Mouse (Mus musculus) urinary bladder, postnatal 14 days (tissue): Measurements from ENCODE around the gene Rnpepl1.

ENCODE experiments used
- DNase-seq: peaks from one replicate; pipeline ENCODE4 v3.0.0; 2021; ENCODE audit warnings: low spot score

Gene Rnpepl1

DNA sequence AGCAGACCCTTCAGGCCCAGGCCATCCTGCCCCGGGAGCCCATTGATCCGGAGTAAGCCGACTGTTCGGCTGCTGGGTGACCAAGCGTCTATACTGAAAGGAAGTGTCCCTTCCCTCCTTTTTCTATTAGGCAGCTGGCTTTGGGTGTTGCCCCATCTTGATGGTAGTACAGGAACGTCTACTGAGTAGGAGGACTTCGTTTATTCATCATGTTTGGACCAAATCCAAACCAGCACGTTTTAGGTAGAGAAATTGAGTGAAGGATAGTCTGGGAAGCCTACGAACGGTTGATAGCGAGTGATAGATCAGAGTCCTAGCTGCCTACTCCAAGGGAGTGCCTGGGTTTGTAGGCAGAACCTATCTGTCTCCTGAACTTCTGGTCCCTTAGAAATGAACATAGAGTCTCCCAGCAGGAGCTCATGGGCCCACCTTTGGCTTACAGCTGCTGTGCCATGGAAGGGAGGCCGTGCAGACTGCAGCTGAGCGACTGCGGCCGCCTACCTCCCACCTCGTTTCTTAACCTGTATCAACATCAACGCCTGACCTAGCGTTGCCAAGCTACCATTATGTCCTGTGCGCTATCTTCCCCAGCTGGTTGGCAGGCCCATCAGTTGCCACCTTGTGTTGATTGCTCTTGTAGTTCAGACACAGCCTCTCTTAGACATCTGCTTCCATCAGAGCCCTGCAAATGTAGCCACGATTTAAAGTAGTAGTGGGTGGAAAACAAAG, 2.8 kb upstream of the Rnpepl1 start:
- no peak for DNase-seq

DNA sequence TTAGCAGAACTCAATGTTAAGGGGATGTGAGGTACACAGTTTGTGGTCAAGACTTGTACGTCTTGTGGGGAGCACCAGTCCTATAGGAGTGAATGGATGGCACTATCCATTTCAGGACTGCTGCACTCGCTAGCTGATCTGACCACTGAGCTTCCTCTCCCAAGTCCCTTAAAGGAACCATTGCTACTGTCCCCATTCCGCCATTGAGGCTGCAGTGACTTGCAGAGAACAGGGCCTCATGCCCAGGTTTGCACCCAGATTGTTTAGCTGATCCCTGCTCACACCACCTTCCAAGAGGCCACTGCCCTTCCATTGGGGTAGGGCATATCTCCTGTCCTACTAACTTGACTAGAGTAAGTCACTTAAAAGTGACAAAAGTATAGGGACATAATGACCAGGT, 1.9 kb upstream of the Rnpepl1 start:
- no peak for DNase-seq

DNA sequence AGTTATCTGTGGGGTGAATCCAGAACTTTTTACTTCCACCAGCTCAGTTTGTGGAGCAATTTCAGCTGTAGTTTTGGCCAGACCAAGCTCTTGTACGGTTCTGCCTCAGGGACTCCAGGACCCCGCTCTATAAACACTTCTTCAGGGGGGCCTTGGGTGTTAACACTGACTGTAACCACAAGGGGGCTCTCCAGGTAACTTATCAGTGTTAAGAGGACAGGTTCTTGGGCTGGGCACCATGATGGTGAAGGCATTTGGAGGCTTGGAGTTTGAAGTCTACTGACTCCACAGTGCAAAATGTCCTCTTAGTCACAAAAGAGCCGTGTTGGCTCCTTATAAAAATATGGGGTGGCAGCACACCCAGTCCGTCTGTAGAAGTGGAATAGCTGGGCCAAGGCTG, 1.5 kb upstream of the Rnpepl1 start:
- DNase-seq: no peak

DNA sequence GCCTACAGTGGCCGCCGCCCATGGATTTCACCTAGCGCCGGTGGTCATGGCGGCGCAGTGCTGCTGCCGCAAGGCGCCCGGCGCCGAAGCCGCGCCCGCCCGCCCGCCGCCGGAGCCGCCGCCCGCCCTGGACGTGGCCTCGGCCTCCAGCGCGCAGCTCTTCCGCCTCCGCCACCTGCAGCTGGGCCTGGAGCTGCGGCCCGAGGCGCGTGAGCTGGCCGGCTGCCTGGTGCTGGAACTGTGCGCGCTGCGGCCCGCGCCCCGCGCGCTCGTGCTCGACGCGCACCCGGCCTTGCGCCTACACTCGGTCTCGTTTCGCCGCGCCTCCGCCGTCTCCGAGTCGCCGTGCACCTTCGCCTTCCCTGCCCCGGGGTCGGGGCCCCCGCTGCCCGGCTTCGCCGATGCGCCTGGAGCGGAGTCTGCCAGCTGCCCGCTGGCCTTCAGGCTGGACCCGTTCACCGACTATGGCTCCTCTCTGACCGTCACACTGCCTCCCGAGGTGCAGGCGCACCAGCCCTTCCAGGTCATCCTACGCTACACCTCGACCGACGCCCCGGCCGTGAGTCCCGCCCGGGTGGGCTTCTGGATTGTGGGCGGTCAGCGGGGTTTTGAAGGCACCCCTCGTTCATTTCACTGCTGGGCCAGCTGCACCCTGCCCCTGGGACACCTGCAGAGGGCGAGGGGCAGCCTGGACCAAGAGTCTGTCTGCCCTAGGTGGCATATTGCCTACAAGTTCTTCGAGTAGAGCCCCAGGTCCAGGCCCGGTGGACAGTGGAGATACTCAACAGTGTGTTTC, 540 bp downstream of the Rnpepl1 start:
- peak; percentile 46 for DNase-seq

DNA sequence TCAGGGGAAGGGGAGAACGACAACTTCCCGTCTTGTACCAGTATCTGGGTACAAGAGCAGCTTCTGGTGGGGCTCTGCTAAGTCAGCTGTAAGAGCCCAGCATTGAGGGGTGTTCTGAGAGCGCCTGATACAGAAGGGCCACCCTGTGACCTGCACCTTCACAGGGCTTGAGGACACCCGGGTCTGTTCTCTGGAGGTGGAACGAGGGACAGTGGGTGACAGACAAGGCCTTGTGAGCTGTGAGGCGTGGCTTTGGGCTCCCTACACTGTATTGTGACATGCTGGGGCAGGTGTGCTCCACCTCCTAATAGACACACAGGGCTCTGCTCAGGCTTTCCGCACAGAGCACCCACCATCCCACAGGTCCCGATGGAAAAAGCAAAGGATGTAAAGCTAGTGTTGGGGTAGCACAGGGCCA, 1.1 kb downstream of the Rnpepl1 start:
- DNase-seq: peak; percentile 44

DNA sequence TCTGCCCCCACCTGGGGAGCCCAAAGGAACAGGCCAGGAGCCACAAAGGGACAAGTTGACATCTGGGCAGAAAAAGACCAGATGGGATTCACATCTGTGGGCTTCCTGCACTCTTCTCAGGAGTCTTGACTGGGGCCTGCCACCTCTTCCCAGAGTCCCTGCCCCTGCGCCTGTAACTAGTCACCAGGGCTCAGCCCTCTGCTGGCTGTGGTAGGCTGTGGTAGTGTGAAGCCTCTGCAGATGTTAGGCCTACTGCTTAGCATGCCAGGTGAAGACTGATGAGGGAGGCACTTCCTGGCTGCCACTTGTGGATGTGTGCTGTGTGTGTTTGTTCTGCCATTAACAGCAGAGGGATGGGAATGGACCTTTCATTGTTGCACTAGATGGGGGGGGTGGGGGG, 1.7 kb downstream of the Rnpepl1 start:
- DNase-seq: no peak

DNA sequence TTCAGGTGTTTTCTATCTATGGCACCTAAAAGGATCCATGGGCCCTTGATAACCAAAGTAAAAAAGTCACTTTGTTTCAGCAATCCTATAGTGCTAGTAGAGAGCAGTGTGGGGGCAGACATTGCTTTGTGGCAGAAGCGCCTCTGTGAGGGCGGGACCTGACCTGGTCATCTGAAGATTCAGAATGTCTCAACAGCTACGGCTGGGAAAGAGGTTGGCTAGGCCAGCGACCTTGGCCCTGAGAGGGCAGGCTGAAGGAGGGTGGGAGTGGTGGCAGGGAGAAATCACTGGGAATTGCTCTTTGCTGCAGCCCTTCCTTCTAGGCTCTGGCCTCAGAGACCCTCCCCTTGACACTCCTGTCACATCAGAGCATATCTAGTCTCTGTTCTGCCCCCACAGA, 3.7 kb downstream of the Rnpepl1 start:
- no peak for DNase-seq

DNA sequence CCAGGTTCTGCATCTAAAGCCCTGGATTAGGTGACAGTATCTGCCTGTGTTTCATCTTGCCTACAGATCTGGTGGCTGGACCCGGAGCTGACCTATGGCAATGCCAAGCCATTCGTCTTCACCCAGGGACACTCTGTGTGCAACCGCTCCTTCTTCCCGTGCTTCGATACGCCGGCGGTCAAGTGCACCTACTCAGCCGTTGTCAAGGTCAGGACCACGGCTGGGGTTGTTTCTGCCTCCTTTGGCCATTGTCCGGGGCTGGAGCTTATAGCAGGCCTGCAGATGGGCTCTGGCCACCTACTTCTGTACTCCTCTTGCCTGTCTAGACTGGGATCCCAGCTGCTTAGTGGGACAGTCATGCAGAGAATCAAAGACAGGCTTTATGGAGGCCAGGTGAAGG, 4.4 kb downstream of the Rnpepl1 start:
- DNase-seq: no peak

DNA sequence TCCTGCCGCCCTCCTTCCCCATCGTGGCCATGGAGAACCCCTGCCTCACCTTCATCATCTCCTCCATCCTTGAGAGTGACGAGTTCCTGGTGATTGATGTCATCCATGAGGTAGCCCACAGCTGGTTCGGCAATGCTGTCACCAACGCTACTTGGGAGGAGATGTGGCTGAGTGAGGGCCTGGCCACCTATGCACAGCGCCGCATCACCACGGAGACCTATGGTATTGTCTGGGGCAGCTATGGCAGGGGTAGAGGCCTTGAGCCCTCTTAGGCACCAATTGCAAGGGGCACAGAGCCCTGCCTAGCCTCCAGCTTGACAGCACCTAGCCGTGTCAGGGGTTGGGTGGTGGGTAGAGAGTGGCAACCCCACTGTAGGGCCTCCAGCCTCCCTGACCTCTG, 6.1 kb downstream of the Rnpepl1 start:
- no peak for DNase-seq

DNA sequence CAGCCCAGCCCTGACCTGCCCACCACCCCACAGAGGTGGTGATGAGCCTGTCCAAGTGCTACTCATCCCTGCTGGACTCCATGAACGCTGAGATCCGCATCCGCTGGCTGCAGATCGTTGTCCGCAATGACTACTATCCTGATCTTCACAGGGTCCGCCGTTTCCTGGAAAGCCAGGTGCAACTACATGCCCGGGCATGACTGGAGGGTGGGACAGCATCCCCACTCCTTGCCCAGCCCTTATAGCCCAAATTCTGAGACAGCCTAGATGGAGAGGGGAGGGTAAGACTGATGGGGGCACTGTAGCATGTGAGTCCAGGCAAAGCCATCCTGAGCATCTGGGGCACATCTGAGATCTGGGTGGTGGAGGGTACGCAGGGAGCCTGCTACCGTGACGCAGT, 8.6 kb downstream of the Rnpepl1 start:
- DNase-seq: no peak

DNA sequence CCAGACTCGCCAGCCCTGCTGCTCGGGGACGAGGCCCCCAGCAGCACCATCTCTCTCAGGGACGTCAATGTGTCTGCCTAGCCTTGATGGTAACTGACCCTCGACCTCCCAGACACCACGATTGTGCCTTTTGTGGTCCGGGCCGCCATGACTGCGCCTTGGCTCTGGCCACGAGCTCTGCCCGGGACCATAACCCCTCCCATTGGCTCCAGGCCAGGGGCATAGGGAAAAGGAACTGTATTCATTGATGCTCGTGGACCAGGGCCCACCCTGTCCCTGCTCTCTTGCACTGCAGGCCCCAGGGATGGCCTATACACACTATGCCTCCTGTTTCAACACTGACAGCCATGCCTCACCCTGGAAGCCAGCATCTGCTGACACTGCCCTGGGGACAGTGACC, 9.2 kb downstream of the Rnpepl1 start:
- DNase-seq: no peak

DNA sequence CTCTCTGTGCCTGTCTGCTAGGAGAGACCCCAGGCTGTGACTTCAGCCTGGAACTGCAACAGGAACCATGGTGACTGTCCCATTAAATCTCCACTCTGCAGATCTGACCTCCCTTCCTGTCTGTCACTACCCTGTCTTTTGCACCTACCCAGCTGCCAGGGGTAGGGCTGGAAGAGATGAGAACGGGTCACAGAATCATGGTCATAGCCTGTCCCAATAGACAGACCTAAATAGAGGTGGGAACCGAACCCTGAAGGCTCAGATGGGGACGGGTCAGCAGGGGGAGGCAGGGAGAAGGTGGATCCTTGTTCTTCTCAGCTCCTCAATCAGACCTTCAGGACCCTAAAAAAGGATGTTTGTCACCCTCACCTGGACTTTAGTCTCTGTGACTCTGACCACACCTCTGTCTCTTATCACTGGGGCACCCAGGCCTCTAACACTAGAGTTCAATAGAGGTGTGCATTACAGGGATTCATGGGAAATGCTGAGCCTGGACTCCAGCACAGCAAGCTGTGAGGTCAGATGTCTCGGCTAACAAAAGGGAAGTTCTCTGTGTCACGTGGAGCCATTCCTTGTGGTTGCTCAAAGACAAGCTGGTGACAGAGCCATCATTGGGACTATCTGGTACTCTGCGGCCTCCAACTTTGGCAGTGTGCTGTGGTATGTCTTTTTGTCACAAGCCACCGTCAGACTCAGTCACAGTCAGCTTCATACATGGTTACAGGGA, 10.1 kb downstream of the Rnpepl1 start:
- no peak for DNase-seq

DNA sequence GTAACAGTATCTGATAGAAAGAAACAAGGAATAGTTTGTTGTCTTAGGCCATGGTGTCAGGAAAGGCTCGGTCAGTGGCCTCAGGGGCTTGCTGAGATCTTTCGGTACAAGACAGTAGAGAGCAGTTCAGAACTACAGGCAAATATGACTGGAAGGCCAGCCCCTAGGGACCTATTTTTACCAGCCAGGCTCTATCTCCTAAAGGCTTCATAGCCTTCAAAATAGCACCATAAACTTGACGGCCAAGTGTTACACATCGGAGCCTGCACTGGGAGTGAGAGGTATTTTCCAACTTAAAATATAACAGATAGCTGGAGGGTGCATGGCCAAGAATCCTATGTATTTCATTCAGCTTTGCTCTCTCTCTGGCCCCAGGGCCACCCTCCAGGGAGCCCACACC, 10.9 kb downstream of the Rnpepl1 start:
- no peak for DNase-seq

DNA sequence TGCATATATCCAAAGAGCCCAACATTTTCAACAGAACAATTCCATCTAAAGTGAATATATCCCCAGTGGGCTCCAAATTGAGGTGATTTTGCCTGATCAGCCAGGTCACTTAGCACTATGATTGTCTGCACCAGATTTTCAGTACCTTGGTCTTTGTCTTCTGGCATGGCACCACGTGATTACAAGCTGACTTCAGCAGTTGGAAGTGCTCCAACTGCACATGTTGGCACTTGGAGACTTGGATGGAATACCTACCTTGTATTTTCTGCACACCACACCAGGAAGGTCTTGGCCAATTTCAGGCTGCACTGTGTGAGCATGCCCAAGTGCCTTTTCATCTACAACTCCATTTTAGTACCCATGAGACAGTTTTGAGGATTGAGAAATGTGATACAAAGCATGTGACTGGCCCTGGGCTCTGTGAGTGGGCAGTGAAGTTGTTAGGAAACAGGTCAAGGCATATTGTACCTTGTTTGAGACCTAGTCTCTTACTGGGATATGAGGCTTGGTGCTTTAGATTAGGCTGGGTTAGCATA, 19.7 kb downstream of the Rnpepl1 start:
- DNase-seq: no peak

DNA sequence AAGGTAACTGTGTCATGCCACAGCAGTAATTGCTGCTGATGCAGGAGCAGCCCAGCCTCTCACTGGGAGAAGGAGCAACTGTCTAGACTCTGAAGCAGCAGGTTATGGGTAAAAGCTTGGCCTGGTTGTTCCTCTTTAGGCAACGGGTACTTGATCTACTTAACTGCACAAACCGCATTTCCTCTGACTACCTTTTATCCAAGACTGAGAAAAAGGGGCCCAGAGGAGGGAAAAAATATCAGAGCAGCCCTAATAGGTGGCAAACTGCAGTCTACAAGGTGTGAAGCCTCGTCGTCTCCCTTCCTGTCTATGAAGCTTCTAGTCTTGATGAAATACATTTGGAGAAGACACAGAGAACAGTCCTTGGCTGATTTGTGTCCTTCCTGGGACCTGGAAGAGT, 23.0 kb downstream of the Rnpepl1 start:
- DNase-seq: no peak

DNA sequence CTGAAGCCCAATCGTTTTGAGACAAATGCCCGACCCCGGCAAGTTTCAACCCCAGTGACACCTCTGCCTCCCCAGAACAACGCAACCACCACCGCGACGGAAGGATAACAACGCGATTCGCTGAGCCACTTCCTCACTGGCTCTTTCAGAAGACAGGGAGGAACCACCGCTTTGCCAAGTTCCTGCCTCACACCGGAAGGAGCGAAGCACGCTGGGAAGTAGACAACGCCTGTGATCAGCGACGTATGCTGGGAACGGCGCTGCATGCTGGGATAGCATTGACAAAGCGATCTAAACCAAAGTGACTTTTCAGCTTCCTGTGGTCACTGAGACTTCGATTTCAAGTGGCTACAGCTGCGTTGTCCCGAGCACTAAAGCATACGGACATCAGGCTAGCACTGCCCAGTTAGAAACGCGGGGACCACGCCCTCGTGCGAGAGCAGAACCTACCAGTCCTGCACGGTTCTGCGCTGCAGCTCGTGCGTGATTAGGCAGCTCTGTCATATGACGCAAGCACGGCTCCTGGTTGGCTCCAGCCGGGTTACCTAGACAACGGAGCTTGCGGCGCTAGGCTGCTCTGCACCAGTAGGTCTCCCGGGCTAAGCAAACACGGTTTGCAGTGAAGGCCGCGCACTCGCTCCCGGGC, 23.7 kb downstream of the Rnpepl1 start, which contains the start of gene Capn10:
TSS of gene Capn10 (plus strand) at position 195 of the 646 bp plus-strand sequence.
- peak; percentile 92 for DNase-seq

DNA sequence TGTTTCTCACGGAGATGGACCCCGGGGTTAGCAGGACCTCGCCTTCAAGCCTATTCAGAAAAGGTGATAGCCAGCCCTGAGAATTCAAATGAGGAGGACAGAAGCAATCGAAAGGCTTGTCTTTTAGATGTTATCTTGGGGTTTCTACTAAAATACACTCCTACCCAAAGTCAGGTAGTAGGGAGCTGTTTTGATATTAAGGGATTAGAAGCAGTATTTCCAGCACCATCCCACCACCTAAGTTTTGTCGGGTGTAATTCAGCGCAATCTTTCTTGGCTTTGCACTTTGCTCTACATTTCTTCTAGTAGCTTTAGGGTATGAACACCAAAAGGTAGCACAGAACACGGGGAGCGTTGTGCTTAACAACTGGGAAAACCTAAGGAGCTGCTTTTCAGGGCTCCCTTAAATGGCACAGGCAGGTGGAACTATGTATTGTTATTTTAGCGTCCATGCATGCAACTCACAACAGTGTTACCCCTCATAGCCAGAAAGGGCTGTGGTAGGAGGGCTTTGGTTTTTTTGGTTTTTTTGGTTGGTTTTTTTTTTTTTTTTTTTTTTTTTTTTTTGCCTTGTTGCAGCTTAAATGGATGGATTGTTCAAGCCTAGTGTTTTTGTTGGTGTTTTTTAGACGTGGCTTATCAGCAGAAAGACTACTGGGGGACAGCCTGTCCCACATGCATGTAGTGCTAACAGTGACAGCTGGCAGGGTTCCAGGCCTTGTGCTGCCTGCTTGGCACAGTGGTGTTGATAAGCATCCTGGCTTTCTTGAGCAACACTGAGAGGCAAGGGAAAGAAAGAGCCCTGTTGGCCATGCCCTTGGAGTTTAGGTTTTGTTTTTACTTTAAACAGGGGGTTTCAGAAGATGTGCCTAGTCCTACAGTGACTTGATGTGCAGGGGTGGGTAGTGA, 24.7 kb downstream of the Rnpepl1 start:
- peak; percentile 70 for DNase-seq

DNA sequence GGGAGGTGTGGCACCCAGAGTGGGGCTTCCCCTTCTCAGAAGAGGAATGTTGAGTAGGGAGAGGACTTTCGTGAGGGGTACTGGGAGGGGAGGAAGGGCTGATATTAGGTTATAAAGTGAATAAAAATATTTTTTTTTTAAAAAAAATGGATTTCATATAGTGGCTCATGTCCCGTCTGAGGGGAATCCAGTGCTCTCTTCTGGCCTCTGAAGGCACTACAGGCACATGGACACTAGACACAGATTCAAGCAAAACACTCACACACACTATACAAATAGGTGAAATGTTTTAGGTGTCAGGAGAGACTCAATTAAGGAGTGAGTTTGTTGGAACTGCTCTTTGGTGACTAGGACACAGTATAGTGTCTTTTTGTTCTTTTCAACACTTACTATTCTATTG, 25.4 kb downstream of the Rnpepl1 start:
- DNase-seq: no peak

DNA sequence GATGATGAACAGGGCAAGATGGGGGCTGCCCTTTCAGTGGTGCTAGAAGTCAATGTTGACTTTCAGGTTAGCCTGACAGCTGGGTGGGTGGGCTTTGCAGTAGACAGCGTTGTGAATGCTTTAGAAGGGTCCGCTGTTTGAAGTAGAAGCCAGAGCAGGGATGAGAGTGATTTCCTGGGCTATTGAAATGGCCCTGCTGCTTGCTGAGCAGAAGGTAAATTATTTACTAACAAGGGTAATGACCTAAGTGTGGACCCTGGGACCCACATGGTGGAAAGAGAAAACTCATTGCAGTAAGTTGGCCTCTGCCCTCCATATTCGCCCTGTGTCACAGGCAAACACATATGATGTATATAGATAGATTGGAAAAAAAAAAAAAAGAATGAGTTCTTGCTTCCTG, 25.9 kb downstream of the Rnpepl1 start:
- no peak for DNase-seq

DNA sequence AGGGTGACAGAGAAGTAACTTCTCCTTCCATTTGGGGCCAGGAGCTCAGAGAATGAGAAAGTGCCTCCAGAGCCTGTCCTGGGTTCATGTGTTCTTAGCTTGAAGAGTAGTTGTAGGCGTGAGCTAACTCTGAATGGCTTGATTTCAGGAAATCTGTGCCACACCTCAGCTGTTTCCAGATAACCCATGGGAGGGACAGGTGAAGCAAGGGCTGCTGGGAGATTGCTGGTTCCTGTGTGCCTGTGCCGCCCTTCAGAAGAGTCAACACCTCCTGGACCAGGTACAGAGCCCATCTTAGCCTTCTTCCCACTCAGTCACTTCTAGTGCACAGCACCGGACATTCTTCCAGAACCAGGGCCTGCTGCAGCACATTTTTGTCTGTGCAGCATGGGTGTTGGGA, 27.2 kb downstream of the Rnpepl1 start:
- DNase-seq: no peak

DNA sequence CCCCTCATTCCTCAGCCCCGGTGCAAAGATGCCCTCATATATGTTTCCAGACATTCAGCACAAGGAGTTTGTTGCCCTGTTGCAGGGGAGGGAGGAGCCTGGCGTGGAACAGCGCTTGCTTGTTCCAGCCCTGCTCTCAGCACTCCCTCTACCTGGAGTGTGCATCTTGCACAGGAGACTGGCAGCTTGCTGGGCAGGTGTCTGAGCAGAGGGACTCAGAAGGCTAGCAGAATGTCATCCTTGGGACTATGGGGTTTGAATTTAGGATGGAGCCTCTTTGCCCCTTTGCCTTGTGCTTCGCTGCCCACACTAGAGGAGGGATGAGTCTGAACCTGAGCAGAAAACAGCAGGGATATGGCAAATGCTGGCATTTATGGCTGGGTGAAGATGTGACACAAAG, 29.2 kb downstream of the Rnpepl1 start:
- no peak for DNase-seq
